Mouse (Mus musculus) skeletal muscle tissue, adult 2 months (tissue): ENCODE measurements around the gene Ccl26.
"Not testable (repeated sequence)": the region's sequence is repeated elsewhere in the genome, so short reads cannot be mapped to it uniquely, and the experiment has no call there.

Experiments
- DNase-seq: peaks from one replicate; pipeline ENCODE4 v3.0.0-alpha.2; 2012; ENCODE audit warnings: low read depth, low spot score

Ccl26 gene

DNA sequence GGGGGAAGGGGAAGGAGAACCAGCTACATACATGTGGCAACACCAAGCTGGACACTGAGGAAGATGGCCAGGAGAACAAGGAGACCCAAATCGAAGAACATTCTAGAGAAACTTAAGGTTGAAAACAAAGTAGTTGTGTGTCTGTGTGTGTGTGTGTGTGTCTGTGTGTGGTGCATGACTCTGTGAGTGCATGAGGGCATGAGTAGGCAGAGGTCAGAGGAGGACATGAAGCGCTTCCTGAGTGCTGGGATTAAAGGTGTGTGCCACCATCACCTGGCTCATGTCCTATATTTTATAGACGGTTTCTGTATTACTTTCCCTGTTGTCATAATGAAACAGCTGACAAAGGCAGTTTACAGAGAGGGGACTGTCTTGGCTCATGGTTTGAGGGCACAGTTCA is at the start of gene Ccl26:
Gene Ccl26 (minus strand): TSS at position 101 of the 400 bp plus-strand sequence.
- no peak for DNase-seq

DNA sequence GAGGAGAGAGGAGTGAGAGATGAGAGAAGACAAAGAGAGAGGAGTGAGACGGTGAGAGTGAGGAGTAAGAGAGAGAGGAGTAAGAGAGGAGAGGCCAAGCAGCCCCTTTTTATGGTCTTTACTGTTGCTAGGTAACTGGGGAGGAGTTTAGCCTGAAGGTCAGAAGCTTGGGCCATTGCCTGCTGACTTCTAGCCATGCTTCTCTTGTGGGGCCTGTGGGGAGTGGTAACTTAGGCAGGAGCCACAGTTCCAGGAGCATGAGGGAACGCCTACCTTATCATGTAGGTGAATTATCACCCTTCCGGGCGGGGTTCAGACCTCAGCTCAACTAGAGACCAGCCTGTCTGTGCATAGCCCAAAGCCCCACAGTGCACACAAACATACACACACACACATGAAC is 46.4 kb upstream of the Ccl26 start:
- DNase-seq: no peak

DNA sequence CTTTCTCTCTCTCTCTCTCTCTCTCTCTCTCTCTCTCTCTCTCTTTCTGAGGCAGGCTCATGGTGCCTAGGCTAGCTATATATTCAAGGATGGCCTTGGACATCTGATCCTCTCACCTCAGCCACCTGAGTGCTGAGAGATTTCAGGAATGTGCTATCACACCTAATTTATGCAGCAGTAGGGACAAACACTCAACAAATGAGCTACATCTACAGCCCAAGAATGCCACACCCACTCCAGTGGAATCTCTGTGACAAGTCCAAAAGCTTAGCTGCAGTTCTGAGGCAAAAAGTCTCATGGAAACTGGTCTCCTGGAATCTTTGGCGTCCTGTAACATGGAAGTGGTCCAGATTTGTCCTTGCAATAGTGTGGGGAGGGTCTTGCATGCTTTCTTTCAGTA is 44.2 kb upstream of the Ccl26 start:
- no peak for DNase-seq

GRCm38 (mm10) chr5:135606717-135607116 is 43.3 kb upstream of the Ccl26 start:
- not testable (repeated sequence) for DNase-seq

DNA sequence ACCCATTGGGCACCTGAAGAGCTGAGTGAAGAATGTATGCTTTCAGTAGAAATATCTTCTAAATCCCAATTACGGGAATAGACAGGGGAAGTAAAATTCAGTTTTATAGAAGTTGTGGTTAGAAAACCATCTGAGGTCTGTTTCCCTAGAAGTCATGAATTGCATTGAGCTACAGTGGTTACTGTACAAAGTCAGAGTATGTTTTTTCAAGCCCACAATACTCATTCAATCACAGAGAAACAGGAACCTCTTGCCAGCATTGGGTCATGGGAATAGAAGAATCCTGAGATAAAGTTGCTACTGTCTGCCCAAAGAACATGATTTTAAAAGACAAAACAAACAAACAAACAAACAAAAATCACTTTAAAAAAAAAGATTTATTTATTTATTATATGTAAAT is 41.3 kb upstream of the Ccl26 start:
- DNase-seq: not testable (repeated sequence)

GRCm38 (mm10) chr5:135589996-135590784 is 26.8 kb upstream of the Ccl26 start:
- DNase-seq: no peak

GRCm38 (mm10) chr5:135587764-135588163 is 24.4 kb upstream of the Ccl26 start:
- DNase-seq: no peak

GRCm38 (mm10) chr5:135585691-135586090 is 22.3 kb upstream of the Ccl26 start:
- DNase-seq: no peak

- peak; percentile 27 for DNase-seq
Observed at GRCm38 (mm10) chr5:135582330-135582729, 19.0 kb upstream of the Ccl26 start.

- DNase-seq: no peak
Observed at GRCm38 (mm10) chr5:135579331-135579751, 16.0 kb upstream of the Ccl26 start.

DNA sequence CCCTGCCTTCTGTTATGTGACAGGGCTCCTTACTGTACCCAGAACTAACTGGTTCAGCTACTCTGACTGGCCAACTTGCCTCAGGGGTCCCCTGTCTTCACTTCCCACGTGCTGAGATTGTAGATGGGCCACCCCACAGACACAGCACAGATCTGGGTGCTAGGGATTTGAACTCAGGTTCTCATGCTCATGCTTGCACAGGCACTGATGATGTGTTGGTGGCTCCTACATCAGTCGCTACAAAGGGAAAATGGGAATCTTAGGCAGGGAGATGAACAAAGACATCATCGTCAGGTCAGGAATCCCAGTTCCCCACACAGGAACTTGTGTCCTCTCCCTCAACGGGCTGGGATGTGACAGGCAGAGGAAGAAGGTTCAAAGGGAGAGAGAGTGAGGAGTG is 12.7 kb upstream of the Ccl26 start:
- DNase-seq: no peak

- peak; percentile 54 for DNase-seq
Observed at GRCm38 (mm10) chr5:135573006-135573405, 9.6 kb upstream of the Ccl26 start, which contains the start of gene Ccl24. Gene Ccl24 (minus strand): TSS chr5:135573049.

DNA sequence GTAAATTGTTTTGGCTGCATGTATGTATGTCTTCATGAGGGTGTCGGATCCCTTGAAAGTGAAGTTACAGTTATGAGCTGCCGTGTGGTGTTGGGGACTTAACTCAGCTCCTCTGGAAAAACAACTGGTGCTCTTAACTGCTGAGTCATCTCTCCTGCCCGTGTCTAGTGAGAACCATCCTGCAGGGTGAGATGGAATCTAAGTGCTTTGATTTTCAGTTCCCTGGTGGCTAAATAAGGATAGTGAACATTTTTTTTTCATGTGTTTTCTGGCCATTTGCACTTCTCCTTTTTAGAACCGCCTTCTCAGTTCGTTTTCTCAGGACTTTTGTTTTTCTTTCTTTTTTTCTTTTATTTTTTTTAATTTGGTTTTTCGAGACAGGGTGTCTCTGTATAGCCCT is 5.3 kb upstream of the Ccl26 start:
- DNase-seq: peak; percentile 34

DNA sequence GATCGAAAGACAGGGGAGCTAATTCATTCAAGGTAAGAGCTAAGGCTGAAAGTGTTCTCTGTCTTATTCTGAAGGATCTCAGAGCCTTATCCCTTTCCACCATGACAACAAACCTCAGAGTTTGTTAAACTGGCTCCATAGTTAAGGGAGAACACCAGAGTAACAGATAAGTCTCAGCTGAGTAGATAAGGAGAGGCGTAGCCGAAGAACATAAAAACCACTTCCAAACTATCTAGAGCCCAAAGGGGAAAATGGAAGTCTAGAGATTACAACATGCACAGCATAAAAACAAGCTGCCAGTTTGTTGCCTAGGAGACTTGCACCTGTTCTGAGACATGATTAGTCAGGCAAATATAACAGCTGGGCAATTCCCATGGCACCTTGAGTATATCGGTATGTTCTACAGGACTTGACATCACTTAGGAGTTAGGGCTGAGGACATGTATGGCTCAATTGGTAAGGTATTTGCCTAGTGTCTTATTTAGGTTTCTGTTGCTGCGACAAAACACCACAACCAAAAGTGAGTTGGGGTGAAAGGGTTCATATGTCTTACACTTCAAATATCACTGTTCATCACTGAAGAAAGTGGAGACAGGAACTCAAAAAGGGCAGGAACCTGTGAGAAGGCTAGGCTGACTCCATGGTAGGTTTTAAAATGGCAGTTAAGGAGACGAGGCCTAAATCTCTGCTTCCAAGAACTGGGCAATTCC is 4.3 kb upstream of the Ccl26 start:
- DNase-seq: no peak

DNA sequence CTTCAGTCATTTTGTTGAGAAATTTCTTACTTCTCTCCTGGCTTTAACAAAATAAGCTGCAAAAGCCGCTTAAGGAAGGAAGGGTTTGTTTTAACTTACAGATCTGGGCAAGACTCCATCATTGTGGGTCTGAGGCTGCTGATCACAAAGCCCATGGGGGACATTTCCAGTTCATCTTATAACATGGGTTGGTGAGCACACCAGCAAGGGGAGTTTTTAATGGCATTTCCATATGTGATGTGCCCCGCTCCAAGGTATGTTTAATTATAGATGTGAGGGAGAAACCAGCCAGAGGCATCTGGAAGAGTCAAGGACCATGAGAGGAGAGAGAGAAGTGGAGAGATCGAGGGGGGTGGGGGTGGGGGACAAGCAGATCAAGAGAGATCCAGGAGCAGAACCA is 5.7 kb downstream of the Ccl26 start:
- DNase-seq: no peak

GRCm38 (mm10) chr5:135557051-135557450 is 6.3 kb downstream of the Ccl26 start:
- no peak for DNase-seq

- DNase-seq: no peak
Observed at GRCm38 (mm10) chr5:135556259-135556658, 7.1 kb downstream of the Ccl26 start.

GRCm38 (mm10) chr5:135551591-135551990 is 11.8 kb downstream of the Ccl26 start:
- DNase-seq: no peak

- DNase-seq: no peak
Observed at GRCm38 (mm10) chr5:135550910-135551309, 12.5 kb downstream of the Ccl26 start.

- DNase-seq: no peak
Observed at GRCm38 (mm10) chr5:135547990-135548389, 15.4 kb downstream of the Ccl26 start.

DNA sequence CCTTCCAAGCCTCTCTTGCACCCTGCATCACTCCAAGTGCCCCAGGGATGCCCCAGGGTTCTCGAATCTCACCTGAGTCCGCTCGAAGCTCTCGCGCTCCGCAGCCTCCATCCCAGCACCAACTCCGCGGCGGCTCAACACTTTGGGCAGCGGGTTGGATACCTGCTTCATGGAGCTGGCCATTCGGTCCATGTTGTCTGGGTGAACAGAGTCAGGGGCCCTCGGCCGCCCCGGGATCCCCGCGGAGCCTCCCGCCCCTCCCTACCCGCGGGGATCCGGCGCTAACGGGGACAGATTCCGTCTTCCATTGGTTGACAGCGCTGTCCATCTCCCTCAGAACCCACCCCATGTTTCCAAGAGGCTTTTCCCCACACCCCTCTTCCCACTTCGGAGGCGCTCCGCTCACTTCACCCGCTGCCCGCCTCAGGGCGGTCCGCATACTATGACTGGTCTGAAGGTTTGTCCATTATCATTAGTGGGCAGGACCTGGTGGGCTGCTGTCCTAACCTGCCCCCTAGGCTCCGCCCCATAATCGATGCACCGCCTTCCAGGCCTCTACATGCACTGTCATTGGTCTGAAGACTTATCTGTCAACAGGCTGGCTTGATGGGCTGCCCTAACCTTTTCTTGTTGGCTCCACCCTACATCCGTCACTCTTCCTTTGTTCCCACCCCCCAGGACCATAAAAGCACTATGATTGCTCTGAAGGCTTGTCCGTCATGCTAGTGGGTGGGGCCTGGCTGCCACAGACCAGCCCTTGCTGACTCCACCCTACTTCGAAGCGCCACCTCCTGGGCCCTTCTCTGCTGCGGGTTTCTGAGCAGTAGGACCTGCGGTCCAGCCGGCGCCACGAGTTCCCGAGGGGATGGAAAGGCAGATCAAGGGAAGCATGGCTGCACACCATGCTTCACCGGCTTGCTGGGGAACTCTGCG is 18.2 kb downstream of the Ccl26 start, which contains the start of gene Hip1:
Gene Hip1 (minus strand): TSS at position 256 of the 933 bp plus-strand sequence.
- peak; percentile 100 for DNase-seq
